Mouse (Mus musculus) pancreas, adult 10 weeks (tissue): ENCODE measurements around the gene Reps1. TPM values are rescaled to one million over a fixed set of nuclear protein-coding genes. Genes with fewer than 3 reads are reported as not detected.

Experiments used
- polyA plus RNA-seq: library from polyadenylated mRNA; stranded (reverse); fragments of 350-450 nt; fragmentation: Illumina TruSeq; extraction: RNeasy Lipid Tissue Mini Kit (QIAGEN cat#74804); gene quantifications from one replicate; pipeline ENCODE4 v1.2.3, GENCODE M21; 2015; ENCODE audit warnings: low read depth, low replicate concordance; ENCODE audit not compliant: insufficient read depth

Gene Reps1
- 17.9 TPM for polyA plus RNA-seq

GRCm38 (mm10) chr10:18055696-18056390 lies at the start of gene Reps1:
Reps1 (plus strand) TSS chr10:18055861.

GRCm38 (mm10) chr10:18022741-18023347 lies 32.8 kb upstream of the Reps1 start, which contains the start of gene Abracl:
Abracl (minus strand) TSS chr10:18023288.

Other genes with a start within 250 kb of the Reps1 start
- gene Heca, start 107.8 kb upstream of the Reps1 start, polyA plus RNA-seq, result 7.4 TPM
- 17.0 TPM for gene Abracl, start 32.6 kb upstream of the Reps1 start, polyA plus RNA-seq
- gene Ect2l, start 155.0 kb downstream of the Reps1 start, polyA plus RNA-seq, result not detected
- 4.1 TPM for gene Ccdc28a, start 179.1 kb downstream of the Reps1 start, polyA plus RNA-seq